Mouse (Mus musculus) kidney, adult 9 months (tissue): Measurements from ENCODE around the gene Gm49776.
"Not testable (repeated sequence)": the region's sequence is repeated elsewhere in the genome, so short reads cannot be mapped to it uniquely, and the experiment has no call there.

Source experiments
- DNase-seq: peaks from one replicate; pipeline ENCODE4 v3.0.0; 2022

Gm49776 gene

GRCm38 (mm10) chr16:18200062-18200461, 58.1 kb downstream of the Gm49776 start:
- no peak for DNase-seq

GRCm38 (mm10) chr16:18198365-18199098, 59.6 kb downstream of the Gm49776 start:
- no peak for DNase-seq

- DNase-seq, result no peak
These were observed 60.2 kb downstream of the Gm49776 start for GRCm38 (mm10) chr16:18197881-18198280.

GRCm38 (mm10) chr16:18195561-18195960, 62.6 kb downstream of the Gm49776 start:
- DNase-seq, result not testable (repeated sequence)
